Mouse (Mus musculus): Measurements from ENCODE around the gene Lzts2. TPM values are rescaled to one million over a fixed set of nuclear protein-coding genes. Genes with fewer than 3 reads are reported as not detected.

Lzts2 gene
- polyA plus RNA-seq, 1 experiment from 2014 or later: 14.8 TPM

DNA sequence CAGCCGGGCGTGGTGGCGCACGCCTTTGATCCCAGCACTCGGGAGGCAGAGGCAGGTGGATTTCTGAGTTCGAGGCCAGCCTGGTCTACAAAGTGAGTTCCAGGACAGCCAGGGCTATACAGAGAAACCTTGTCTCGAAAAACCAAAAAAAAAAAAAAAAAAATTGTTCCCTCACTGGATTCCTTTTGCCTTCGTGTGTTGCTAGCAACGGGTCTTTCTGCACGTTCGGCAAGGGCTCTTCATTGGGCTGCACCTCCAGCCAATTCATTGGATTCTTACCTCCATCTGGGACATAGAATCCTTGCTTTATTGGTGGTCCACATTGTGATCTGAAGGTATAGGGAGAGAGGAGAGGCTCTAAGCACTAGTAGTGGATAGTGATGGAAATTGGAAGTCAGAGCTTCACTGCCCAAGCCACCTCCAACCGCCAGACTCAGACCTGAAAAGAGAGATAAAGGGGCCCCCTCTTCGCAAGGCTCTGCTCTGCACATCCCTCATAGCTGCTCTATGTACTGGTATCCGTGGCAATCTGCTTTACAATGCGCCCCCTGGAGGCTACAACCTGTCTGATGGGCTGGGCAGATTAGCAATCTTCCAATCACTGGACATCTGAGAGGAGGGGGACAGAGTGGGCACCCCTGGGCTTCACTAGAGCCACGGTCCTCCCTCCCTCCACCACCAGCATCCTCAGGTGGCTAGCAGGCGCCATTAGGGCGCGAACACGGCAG lies 49.5 kb downstream of the Lzts2 start:
- Histone ChIP-seq H3K4me2 (ENCODE audit: low read length) (peak overlapping the region; percentile 48), H3K4me3 (ENCODE audit: low read length) (peak overlapping the region; percentile 20; the same call in 1 of the 2 replicates), H3K9me3 (ENCODE audit: control insufficient read depth, low read length) (no peaks in the 10 kb centered on the region), H3K27ac (ENCODE audit: low read depth, low read length) (no peak overlapping the region), H3K9ac (ENCODE audit: low read depth, low read length) (peak overlapping the region; percentile 51; the same call in 1 of the 2 replicates), H3K27me3 (replicated peaks; ENCODE audit: control insufficient read depth, insufficient read depth, low read length) (peaks cover 24% of the 10 kb centered on the region), H3K36me3 (ENCODE audit: control insufficient read depth, insufficient read depth, low read length) (no peaks in the 10 kb centered on the region), H3K4me1 (ENCODE audit: control insufficient read depth, insufficient read depth, low read depth, low read length) (peaks cover 8% of the 10 kb centered on the region)
- WGBS: 45% methylated on average over 20 of the region's 20 CpGs
- no peak for ATAC-seq

DNA sequence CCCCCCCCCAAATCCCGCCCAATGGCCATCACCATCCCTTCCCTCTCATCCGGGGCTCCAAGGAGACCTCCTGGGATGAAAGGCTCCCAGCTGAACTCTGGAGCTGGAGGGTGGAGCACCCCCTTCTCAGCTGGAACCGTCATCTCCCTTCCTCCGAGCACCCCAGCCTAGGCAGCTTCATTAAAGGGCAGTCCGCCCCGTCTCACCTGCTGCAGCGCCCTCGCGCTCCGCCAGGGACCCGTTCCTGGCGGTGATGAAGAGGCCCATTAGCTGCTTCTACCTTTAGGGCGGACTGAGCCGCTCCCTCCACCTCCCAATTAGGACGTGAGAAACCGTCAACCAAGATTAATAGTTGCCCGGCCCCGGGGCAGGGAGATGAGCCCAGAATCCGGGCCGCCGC lies 51.0 kb downstream of the Lzts2 start:
- no peaks in the 10 kb centered on the region for H3K9me3 ChIP-seq (ENCODE audit: control insufficient read depth, low read length)
- no peak overlapping the region for H3K4me2 ChIP-seq (ENCODE audit: low read length)
- no peak overlapping the region for H3K4me3 ChIP-seq (ENCODE audit: low read length)
- H3K4me1 ChIP-seq (ENCODE audit: control insufficient read depth, insufficient read depth, low read depth, low read length): peaks cover 4% of the 10 kb centered on the region; the same call in 1 of the 2 replicates
- peaks cover 24% of the 10 kb centered on the region for H3K27me3 ChIP-seq (replicated peaks; ENCODE audit: control insufficient read depth, insufficient read depth, low read length)
- 3% methylated on average over 20 of the region's 21 CpGs for WGBS
- no peaks in the 10 kb centered on the region for H3K36me3 ChIP-seq (ENCODE audit: control insufficient read depth, insufficient read depth, low read length)
- ATAC-seq: no peak
- H3K27ac ChIP-seq (ENCODE audit: low read depth, low read length): no peak overlapping the region
- no peak overlapping the region for H3K9ac ChIP-seq (ENCODE audit: low read depth, low read length)

DNA sequence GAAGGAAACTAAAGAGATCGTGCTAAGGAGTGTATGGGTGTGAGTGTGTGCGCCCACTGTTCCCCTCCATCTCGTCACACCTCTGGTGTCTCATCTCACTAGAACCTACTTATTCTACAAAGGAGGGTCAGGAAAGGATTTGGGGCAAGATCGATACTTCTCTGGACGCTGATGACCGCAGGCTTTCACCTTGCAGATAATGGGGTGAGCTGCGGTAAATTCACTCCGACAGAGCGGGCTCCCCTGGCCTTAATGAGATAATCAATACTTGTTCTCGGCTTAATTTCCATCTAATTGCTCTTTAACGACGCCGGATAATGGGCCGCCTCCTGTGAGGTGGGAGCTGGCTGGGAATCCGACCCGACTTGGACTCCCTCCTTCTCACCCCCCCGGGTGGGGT lies 53.0 kb downstream of the Lzts2 start:
- Histone ChIP-seq H3K4me2 (ENCODE audit: low read length) (no peak overlapping the region), H3K36me3 (ENCODE audit: control insufficient read depth, insufficient read depth, low read length) (no peaks in the 10 kb centered on the region), H3K4me3 (ENCODE audit: low read length) (no peak overlapping the region), H3K4me1 (ENCODE audit: control insufficient read depth, insufficient read depth, low read depth, low read length) (peaks cover 4% of the 10 kb centered on the region; the same call in 1 of the 2 replicates), H3K27ac (ENCODE audit: low read depth, low read length) (no peak overlapping the region), H3K27me3 (replicated peaks; ENCODE audit: control insufficient read depth, insufficient read depth, low read length) (peaks cover 24% of the 10 kb centered on the region), H3K9me3 (ENCODE audit: control insufficient read depth, low read length) (no peaks in the 10 kb centered on the region), H3K9ac (ENCODE audit: low read depth, low read length) (no peak overlapping the region)
- WGBS: 23% methylated on average over 17 of the region's 17 CpGs
- no peak for ATAC-seq

DNA sequence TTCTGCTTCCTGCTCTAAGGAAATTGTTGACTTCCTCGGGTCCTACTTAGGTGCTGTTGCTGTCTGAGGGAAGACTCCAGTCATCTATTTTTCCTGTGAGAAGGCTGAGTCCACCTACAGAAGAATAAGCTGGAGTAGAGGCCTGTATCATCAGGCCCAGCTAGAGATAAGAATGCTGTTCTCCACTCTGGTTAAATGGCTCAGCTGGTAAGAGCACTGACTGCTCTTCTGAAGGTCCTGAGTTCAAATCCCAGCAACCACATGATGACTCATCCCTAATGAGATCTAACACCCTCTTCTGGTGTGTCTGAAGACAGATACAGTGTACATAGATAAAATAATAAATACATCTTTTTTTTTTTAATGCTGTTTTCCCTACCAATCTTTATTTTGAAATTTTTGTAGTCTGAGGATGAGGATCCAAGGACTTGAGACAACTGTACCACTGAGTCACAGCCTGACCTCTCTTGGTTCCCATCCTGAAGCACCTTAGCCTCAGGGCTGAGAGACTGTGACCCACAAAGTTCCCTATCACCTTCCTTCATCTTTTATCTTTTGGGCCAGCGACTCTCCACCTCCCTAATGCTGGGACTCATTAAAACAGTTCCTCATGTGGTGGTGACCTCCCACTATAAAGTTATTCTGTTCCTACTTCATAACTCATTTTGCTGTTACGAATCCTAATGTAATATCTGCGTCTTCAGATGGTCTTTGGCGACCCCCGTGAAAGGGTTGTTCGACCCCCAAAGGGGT lies 53.7 kb downstream of the Lzts2 start:
- peaks cover 24% of the 10 kb centered on the region for H3K27me3 ChIP-seq (replicated peaks; ENCODE audit: control insufficient read depth, insufficient read depth, low read length)

DNA sequence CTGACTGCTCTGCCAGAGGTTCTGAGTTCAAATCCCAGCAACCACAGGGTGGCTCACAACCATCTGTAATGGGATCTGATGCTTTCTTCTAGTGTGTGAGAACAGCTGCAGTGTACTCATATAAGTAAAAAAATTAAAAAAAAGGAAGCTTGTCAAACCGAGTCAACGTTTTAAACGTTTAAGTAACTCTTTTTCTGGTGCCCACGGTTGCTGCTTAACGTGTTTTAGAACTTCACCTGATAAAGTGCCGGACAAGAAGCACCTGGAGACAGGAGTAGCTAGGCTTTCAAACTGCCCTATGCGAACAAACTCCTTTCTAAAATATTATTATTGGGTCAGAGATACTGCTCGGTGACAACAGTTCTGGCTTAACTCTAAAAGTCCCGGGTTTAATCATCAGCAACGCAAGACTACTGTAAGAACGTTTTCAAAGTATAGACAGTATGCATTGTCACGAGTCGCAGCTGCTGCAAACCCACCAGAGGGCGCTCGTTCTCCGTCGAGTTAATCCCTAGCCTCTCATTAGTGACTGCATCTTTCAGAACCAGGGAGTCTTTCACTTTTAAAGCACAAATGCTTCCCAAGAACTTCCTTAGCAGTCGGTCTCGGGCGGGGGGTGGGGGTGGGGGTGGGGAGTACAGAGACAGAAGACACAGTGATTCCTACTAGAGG lies 59.8 kb downstream of the Lzts2 start:
- peak; percentile 60 for ATAC-seq
- Histone ChIP-seq H3K9ac (ENCODE audit: low read depth, low read length) (peak overlapping the region; percentile 86), H3K4me3 (ENCODE audit: low read length) (peak overlapping the region; percentile 78)

More for the DNA sequence above, 53.7 kb downstream of the Lzts2 start:
- no peak for ATAC-seq
- Histone ChIP-seq H3K9ac (ENCODE audit: low read depth, low read length) (no peak overlapping the region), H3K36me3 (ENCODE audit: control insufficient read depth, insufficient read depth, low read length) (no peaks in the 10 kb centered on the region), H3K4me2 (ENCODE audit: low read length) (no peak overlapping the region), H3K27ac (ENCODE audit: low read depth, low read length) (no peak overlapping the region), H3K4me3 (ENCODE audit: low read length) (no peak overlapping the region), H3K9me3 (ENCODE audit: control insufficient read depth, low read length) (no peaks in the 10 kb centered on the region), H3K4me1 (ENCODE audit: control insufficient read depth, insufficient read depth, low read depth, low read length) (peaks cover 4% of the 10 kb centered on the region; the same call in 1 of the 2 replicates)
- WGBS: 83% methylated on average over 7 of the region's 7 CpGs

DNA sequence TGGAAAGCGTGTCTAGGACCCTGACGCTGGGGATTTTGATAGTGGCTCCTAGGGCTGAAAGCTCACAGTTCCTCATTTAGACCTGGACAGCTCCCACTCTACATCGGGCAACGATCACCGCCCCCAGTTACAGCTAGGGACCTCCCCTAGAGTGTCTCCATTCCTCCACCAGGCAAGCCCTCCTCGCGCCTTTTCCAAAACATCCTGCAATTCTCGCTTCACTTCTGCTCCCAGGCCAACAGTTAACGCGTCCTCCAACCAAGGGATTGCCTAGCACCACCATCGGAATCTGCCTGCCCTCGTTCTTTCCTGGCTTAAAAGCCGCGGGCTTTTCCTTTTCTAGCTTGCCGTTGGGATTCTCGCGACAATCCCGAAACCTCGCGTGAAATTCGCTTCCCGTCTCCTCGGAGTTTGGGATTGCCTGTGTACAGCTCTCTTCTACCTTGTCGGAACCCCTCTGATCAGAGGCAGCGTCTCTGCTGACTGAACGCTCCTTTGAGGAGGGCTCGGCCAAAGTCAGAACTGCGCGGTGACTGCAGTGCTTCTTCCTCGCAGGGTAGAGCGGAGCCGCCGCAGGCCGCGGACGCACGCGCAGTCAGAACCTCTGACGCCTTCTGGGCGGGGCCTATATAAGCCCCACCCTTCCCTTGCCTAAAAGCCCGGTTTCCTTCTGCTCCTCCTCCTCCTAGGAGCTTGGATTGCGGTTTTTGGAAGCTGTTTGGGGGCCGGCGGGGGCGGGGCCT lies 60.5 kb downstream of the Lzts2 start, which contains the start of gene Kazald1:
Kazald1 (plus strand) TSS at position 662 of the 743 bp plus-strand sequence.
- H3K4me3 ChIP-seq (ENCODE audit: low read length): peak within 1 kb of the TSS; percentile 78
- H3K4me1 ChIP-seq (ENCODE audit: control insufficient read depth, insufficient read depth, low read depth, low read length): peaks cover 23% of the 10 kb centered on the region
- H3K36me3 ChIP-seq (ENCODE audit: control insufficient read depth, insufficient read depth, low read length): no peaks in the 10 kb centered on the region
- H3K27me3 ChIP-seq (replicated peaks; ENCODE audit: control insufficient read depth, insufficient read depth, low read length): peaks cover 28% of the 10 kb centered on the region
- H3K27ac ChIP-seq (ENCODE audit: low read depth, low read length): peak within 1 kb of the TSS; percentile 96
- peak within 1 kb of the TSS; percentile 99 for H3K4me2 ChIP-seq (ENCODE audit: low read length)
- WGBS: under 1% methylated on average over 43 of the region's 45 CpGs
- peak; percentile 92 for ATAC-seq
- H3K9ac ChIP-seq (ENCODE audit: low read depth, low read length): peak within 1 kb of the TSS; percentile 86
- H3K9me3 ChIP-seq (ENCODE audit: control insufficient read depth, low read length): no peaks in the 10 kb centered on the region

More for the DNA sequence above, 59.8 kb downstream of the Lzts2 start:
- Histone ChIP-seq H3K36me3 (ENCODE audit: control insufficient read depth, insufficient read depth, low read length) (no peaks in the 10 kb centered on the region), H3K4me2 (ENCODE audit: low read length) (peak overlapping the region; percentile 99), H3K9me3 (ENCODE audit: control insufficient read depth, low read length) (no peaks in the 10 kb centered on the region), H3K27me3 (replicated peaks; ENCODE audit: control insufficient read depth, insufficient read depth, low read length) (peaks cover 27% of the 10 kb centered on the region), H3K4me1 (ENCODE audit: control insufficient read depth, insufficient read depth, low read depth, low read length) (peaks cover 20% of the 10 kb centered on the region), H3K27ac (ENCODE audit: low read depth, low read length) (peak overlapping the region; percentile 96)
- whole genome bisulfite sequencing: 8% methylated on average over 20 of the region's 20 CpGs

DNA sequence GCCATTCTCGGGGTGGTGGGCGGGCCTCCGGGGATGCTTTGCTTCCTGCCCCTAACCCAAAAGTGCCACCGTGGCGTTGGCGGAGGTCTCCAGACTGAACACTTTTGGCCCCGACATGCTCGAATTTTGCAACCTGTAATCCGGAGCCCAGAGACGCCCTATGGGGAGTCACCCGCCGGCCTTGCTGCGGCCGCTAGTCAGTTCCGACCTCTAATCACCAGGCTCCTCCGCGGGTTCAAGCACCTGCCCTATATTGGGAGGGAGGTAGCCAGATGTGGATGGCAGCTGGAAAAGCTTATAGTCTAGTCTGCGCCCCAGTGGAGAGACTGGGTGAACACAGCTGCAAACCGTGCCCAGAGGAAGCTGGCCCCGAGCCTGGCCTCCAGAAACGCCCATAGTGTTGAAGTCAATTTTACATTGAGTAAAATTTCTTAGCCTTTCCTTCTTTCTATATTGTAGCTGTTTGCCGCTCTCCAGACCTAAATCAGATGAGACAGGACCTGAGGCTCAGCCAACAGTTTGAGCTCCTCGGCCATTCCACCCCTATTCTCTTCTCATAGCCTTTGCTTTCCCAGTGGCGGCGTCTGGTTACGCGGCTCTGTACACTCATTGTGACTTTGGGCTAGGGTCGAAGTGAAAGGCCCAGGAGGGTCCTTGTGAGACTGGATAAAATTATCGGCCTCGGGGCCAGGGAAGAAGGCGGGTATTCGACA lies 61.3 kb downstream of the Lzts2 start:
- WGBS: 1% methylated on average over 32 of the region's 32 CpGs
- H3K9ac ChIP-seq (ENCODE audit: low read depth, low read length): peak overlapping the region; percentile 86
- no peaks in the 10 kb centered on the region for H3K36me3 ChIP-seq (ENCODE audit: control insufficient read depth, insufficient read depth, low read length)
- H3K4me1 ChIP-seq (ENCODE audit: control insufficient read depth, insufficient read depth, low read depth, low read length): peaks cover 30% of the 10 kb centered on the region
- peak overlapping the region; percentile 99 for H3K4me2 ChIP-seq (ENCODE audit: low read length)
- no peaks in the 10 kb centered on the region for H3K9me3 ChIP-seq (ENCODE audit: control insufficient read depth, low read length)
- peak; percentile 63; the same call in 1 of the 2 replicates for ATAC-seq
- peak overlapping the region; percentile 78 for H3K4me3 ChIP-seq (ENCODE audit: low read length)
- H3K27me3 ChIP-seq (replicated peaks; ENCODE audit: control insufficient read depth, insufficient read depth, low read length): peaks cover 28% of the 10 kb centered on the region
- peak overlapping the region; percentile 96 for H3K27ac ChIP-seq (ENCODE audit: low read depth, low read length)

DNA sequence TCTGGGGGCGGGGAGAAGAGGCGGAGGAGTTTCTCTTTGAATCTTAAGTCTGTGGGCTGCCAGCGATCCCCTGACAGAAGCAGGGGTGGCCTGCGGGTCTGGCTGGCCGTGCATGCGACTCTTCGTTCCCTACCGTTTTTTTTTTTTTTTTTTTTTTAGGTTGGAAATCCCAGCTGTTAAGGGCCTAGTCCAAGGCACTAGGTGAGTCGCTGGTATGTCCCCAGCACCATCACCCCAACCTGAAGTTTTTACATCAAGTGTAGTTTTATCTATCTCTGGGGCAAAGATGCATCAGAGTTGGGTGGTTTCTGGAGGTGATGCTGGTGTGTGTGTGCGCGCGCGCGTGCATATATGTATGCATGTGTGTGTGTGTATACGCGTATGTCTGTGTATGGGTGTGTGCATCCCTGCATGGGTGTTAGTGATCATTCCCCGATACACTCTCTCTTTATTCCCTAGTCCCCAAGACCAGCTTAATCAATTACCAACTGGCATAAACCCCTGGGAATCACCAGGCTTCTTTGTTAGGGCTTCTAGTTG lies 61.9 kb downstream of the Lzts2 start:
- no peaks in the 10 kb centered on the region for H3K9me3 ChIP-seq (ENCODE audit: control insufficient read depth, low read length)
- peak overlapping the region; percentile 99 for H3K4me2 ChIP-seq (ENCODE audit: low read length)
- H3K27me3 ChIP-seq (replicated peaks; ENCODE audit: control insufficient read depth, insufficient read depth, low read length): peaks cover 34% of the 10 kb centered on the region
- peaks cover 36% of the 10 kb centered on the region for H3K4me1 ChIP-seq (ENCODE audit: control insufficient read depth, insufficient read depth, low read depth, low read length)
- WGBS: 10% methylated on average over 17 of the region's 17 CpGs
- H3K9ac ChIP-seq (ENCODE audit: low read depth, low read length): no peak overlapping the region
- peak overlapping the region; percentile 41 for H3K4me3 ChIP-seq (ENCODE audit: low read length)
- no peaks in the 10 kb centered on the region for H3K36me3 ChIP-seq (ENCODE audit: control insufficient read depth, insufficient read depth, low read length)
- no peak overlapping the region for H3K27ac ChIP-seq (ENCODE audit: low read depth, low read length)
- no peak for ATAC-seq
